Mouse (Mus musculus) kidney, adult 2 months (tissue): ENCODE results near the gene Fosl1. TPM values are rescaled to one million over a fixed set of nuclear protein-coding genes. Genes with fewer than 3 reads are reported as not detected.

ENCODE experiments used
- DNase-seq: peaks from one replicate; pipeline ENCODE4 v3.0.0; 2021
- H3K27ac ChIP-seq: fragments of 200-500 bp; 2 replicates; pipeline ENCODE4 v1.5.1; 2012; ENCODE audit warnings: low read depth, low read length, control low read depth, inconsistent platforms; ENCODE audit not compliant: insufficient read depth
- H3K27me3 ChIP-seq: fragments of 200-500 bp; replicated peaks from 2 replicates; pipeline ENCODE4 v1.6.1; 2012; ENCODE audit warnings: mild to moderate bottlenecking, moderate library complexity, low read length, inconsistent platforms; ENCODE audit not compliant: control insufficient read depth, insufficient read depth
- H3K36me3 ChIP-seq: fragments of 200-500 bp; 2 replicates; pipeline ENCODE4 v1.6.1; 2012; ENCODE audit warnings: mild to moderate bottlenecking, moderate library complexity, low read length, inconsistent platforms; ENCODE audit not compliant: control insufficient read depth, insufficient read depth
- H3K4me1 ChIP-seq: fragments of 200-500 bp; 2 replicates; pipeline ENCODE4 v1.6.1; 2011; ENCODE audit warnings: low read length; ENCODE audit not compliant: control insufficient read depth, insufficient read depth
- H3K4me3 ChIP-seq: fragments of 200-500 bp; 2 replicates; pipeline ENCODE4 v1.5.1; 2011; ENCODE audit warnings: mild to moderate bottlenecking, low read depth, low read length, control low read depth; ENCODE audit not compliant: insufficient read depth
- CTCF ChIP-seq: fragments of 200-500 bp; conservative IDR thresholded peaks from 2 replicates; pipeline ENCODE4 v1.5.1; 2011; ENCODE audit warnings: low read depth, mild to moderate bottlenecking, control low read depth, low read length, moderate library complexity, mixed read lengths; ENCODE audit not compliant: insufficient read depth, insufficient read length
- POLR2A ChIP-seq: fragments of 200-500 bp; IDR thresholded peaks from one replicate; pipeline ENCODE4 v1.6.1; 2011; ENCODE audit warnings: low read depth, low read length, control low read depth
- WGBS: fragments of 180-500 bp; shearing (Covaris S2); methylation state at CpG from one replicate; pipeline ENCODE4 v1.1.7; 2018; 5-methylcytosine and 5-hydroxymethylcytosine counted together
- polyA plus RNA-seq: library from polyadenylated mRNA; depleted of rRNA; stranded (reverse); fragments of >200 nt; gene quantifications from 2 replicates; pipeline ENCODE4 v1.2.3, GENCODE M21; 2012

The Fosl1 gene
- polyA plus RNA-seq, 1 experiment, result 0.27 TPM

GRCm38 (mm10) chr19:5419630-5420029 is 27.7 kb upstream of the Fosl1 start:
- no peaks in the 10 kb centered on the region for H3K36me3 ChIP-seq
- no peak for DNase-seq
- no peak overlapping the region for H3K4me3 ChIP-seq
- H3K27ac ChIP-seq, result no peak overlapping the region
- no peaks in the 10 kb centered on the region for H3K27me3 ChIP-seq
- 92% methylated on average over 9 of the region's 9 CpGs for WGBS
- H3K4me1 ChIP-seq, result peaks cover 9% of the 10 kb centered on the region; the same call in 1 of the 2 replicates
- no peak for TF ChIP-seq POLR2A
- no peak for TF ChIP-seq CTCF

DNA sequence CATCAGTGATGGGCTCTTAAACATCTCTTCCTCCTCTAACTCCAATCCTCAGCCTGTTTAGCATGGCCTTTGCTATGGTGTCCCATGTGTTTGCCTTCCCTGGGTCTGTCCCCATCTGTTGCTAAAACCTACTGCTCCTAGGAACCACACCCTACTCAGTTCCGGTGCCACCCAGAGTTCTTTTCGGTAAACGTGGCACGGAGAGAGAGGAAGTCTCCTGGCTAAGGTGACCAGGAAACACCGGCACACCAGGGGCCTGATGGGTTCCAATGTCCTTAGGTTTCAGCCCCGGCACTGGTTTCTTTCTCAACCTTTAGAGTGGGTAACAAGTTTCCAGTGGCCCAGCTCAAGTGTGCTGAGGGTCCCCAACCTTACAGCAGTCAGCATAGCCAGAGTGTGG is 26.8 kb upstream of the Fosl1 start:
- 87% methylated on average over 6 of the region's 6 CpGs for WGBS
- no peak overlapping the region for H3K4me3 ChIP-seq
- H3K27me3 ChIP-seq, result no peaks in the 10 kb centered on the region
- no peak for DNase-seq
- H3K4me1 ChIP-seq, result peaks cover 9% of the 10 kb centered on the region; the same call in 1 of the 2 replicates
- no peak overlapping the region for H3K27ac ChIP-seq
- H3K36me3 ChIP-seq, result no peaks in the 10 kb centered on the region
- TF ChIP-seq POLR2A, result no peak
- no peak for TF ChIP-seq CTCF

- WGBS, result 80% methylated on average over 5 of the region's 5 CpGs
- Histone ChIP-seq H3K36me3 (no peaks in the 10 kb centered on the region), H3K4me3 (no peak overlapping the region), H3K27me3 (no peaks in the 10 kb centered on the region), H3K27ac (no peak overlapping the region), H3K4me1 (peaks cover 19% of the 10 kb centered on the region)
- TF ChIP-seq CTCF (no peak), POLR2A (no peak)
- DNase-seq, result no peak
Observed at GRCm38 (mm10) chr19:5421784-5422183, 25.6 kb upstream of the Fosl1 start.

- no peaks in the 10 kb centered on the region for H3K27me3 ChIP-seq
- no peak for TF ChIP-seq CTCF
- 82% methylated on average over 10 of the region's 10 CpGs for WGBS
- H3K4me1 ChIP-seq, result peaks cover 20% of the 10 kb centered on the region
- no peak overlapping the region for H3K27ac ChIP-seq
- H3K4me3 ChIP-seq, result no peak overlapping the region
- no peak for DNase-seq
- H3K36me3 ChIP-seq, result no peaks in the 10 kb centered on the region; the same call in 1 of the 2 replicates
Observed at GRCm38 (mm10) chr19:5422267-5422666, 25.1 kb upstream of the Fosl1 start.

DNA sequence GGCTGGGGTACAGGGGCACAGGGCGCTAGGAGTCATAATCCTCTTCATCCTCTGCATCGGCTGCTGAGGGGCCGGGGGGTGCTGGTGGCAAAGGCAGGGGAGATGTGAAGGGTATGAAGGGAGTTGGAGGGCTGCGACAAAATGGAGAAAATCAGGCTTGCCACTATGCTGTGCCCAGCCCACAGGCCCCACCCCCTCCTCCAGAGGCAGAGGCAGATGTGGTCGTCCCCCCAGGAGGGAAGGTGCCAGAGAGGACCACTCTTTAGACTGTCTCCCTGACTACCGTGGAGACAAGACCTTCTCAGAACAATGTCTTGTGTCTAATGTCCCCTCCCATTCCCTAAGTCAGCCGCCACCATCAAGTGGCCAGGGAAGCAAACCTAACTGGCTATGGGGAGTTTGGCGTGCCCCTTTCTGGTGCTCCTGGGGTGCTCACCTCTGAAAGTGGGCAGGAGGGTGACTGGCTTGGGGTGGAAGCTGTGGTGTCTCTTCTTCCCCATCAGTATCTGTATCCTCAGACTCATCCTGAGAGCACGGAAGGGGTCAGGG is 24.4 kb upstream of the Fosl1 start:
- no peaks in the 10 kb centered on the region for H3K27me3 ChIP-seq
- H3K4me1 ChIP-seq, result peaks cover 20% of the 10 kb centered on the region
- no peak for TF ChIP-seq POLR2A
- no peak for TF ChIP-seq CTCF
- 80% methylated on average over 9 of the region's 9 CpGs for WGBS
- H3K36me3 ChIP-seq, result no peaks in the 10 kb centered on the region; the same call in 1 of the 2 replicates
- no peak overlapping the region for H3K27ac ChIP-seq
- 0 out of 2 replicates have a peak overlapping the region, but pooled peaks have one; percentile 96 for H3K4me3 ChIP-seq
- no peak for DNase-seq

GRCm38 (mm10) chr19:5423561-5423960 is 23.8 kb upstream of the Fosl1 start:
- DNase-seq, result no peak
- peaks cover 20% of the 10 kb centered on the region for H3K4me1 ChIP-seq
- no peaks in the 10 kb centered on the region; the same call in 1 of the 2 replicates for H3K36me3 ChIP-seq
- H3K27me3 ChIP-seq, result no peaks in the 10 kb centered on the region
- peak overlapping the region; percentile 96 for H3K4me3 ChIP-seq
- TF ChIP-seq CTCF (no peak), POLR2A (no peak)
- WGBS, result 50% methylated on average over 12 of the region's 12 CpGs
- no peak overlapping the region for H3K27ac ChIP-seq

GRCm38 (mm10) chr19:5424092-5424781 is 23.1 kb upstream of the Fosl1 start:
- Histone ChIP-seq H3K4me1 (peaks cover 20% of the 10 kb centered on the region), H3K27me3 (no peaks in the 10 kb centered on the region), H3K36me3 (no peaks in the 10 kb centered on the region; the same call in 1 of the 2 replicates), H3K4me3 (peak overlapping the region; percentile 96), H3K27ac (peak overlapping the region; percentile 89)
- DNase-seq, result peak; percentile 68
- TF ChIP-seq POLR2A (no peak), CTCF (0 out of 2 replicates have a peak, but pooled peaks have one; percentile 16)
- WGBS, result 2% methylated on average over 48 of the region's 48 CpGs
